Mouse (Mus musculus): ENCODE data around the gene Naa80.
A peak's percentile ranks its signal among the peaks of the same experiment; 100 is the strongest.

Naa80 gene

GRCm38 (mm10) chr9:107618778-107619545 is 40.3 kb downstream of the Naa80 start:
- no peak for DNase-seq (ENCODE audit: low spot score)

- DNase-seq (ENCODE audit: low spot score) = no peak
These were observed 40.8 kb downstream of the Naa80 start for GRCm38 (mm10) chr9:107619546-107619879.

- no peak for DNase-seq (ENCODE audit: low spot score)
These were observed 42.3 kb downstream of the Naa80 start for GRCm38 (mm10) chr9:107620954-107621353.

- DNase-seq (ENCODE audit: low spot score) = no peak
These were observed 45.9 kb downstream of the Naa80 start for GRCm38 (mm10) chr9:107624539-107624938.

- no peak for DNase-seq (ENCODE audit: low spot score)
These were observed 46.3 kb downstream of the Naa80 start for GRCm38 (mm10) chr9:107624951-107625350.

- no peak for DNase-seq (ENCODE audit: low spot score)
These were observed 46.9 kb downstream of the Naa80 start for GRCm38 (mm10) chr9:107625351-107626128.

GRCm38 (mm10) chr9:107626158-107626843 is 47.6 kb downstream of the Naa80 start:
- no peak for DNase-seq (ENCODE audit: low spot score)

GRCm38 (mm10) chr9:107626844-107627277 is 48.2 kb downstream of the Naa80 start:
- DNase-seq (ENCODE audit: low spot score) = peak; percentile 79

- no peak for DNase-seq (ENCODE audit: low spot score)
These were observed 48.9 kb downstream of the Naa80 start for GRCm38 (mm10) chr9:107627387-107628255.

GRCm38 (mm10) chr9:107628721-107629410 is 50.2 kb downstream of the Naa80 start:
- DNase-seq (ENCODE audit: low spot score) = no peak

GRCm38 (mm10) chr9:107629411-107629730 is 50.7 kb downstream of the Naa80 start:
- no peak for DNase-seq (ENCODE audit: low spot score)

GRCm38 (mm10) chr9:107629901-107630425 is 51.3 kb downstream of the Naa80 start:
- no peak for DNase-seq (ENCODE audit: low spot score)

- no peak for DNase-seq (ENCODE audit: low spot score)
These were observed 51.9 kb downstream of the Naa80 start for GRCm38 (mm10) chr9:107630576-107630975.

GRCm38 (mm10) chr9:107631311-107631826 is 52.7 kb downstream of the Naa80 start:
- DNase-seq (ENCODE audit: low spot score) = no peak

GRCm38 (mm10) chr9:107631861-107632260 is 53.2 kb downstream of the Naa80 start:
- DNase-seq (ENCODE audit: low spot score) = no peak

GRCm38 (mm10) chr9:107632478-107632877 is 53.8 kb downstream of the Naa80 start:
- DNase-seq (ENCODE audit: low spot score) = no peak

GRCm38 (mm10) chr9:107633091-107633660 is 54.5 kb downstream of the Naa80 start:
- DNase-seq (ENCODE audit: low spot score) = peak; percentile 83
